Mouse (Mus musculus) heart, embryonic 13.5 days (tissue): ENCODE data around the gene Ubqln5. TPM values are rescaled to one million over a fixed set of nuclear protein-coding genes. Genes with fewer than 3 reads are reported as not detected.

ENCODE experiments used
- ATAC-seq: fragments of 200-750 bp; cut with Nextera tagmentation; 2 replicates; pipeline ENCODE4 v1.8.0; 2017; ENCODE audit warnings: moderate TSS enrichment; ENCODE audit not compliant: insufficient number of reproducible peaks, low FRiP score, low TSS enrichment; ENCODE audit errors: extremely low read depth
- H3K27ac ChIP-seq: fragments of 300-500 bp; sonication (generic); replicated peaks from 2 replicates; pipeline ENCODE4 v1.5.1; 2015; ENCODE audit warnings: moderate library complexity, mild to moderate bottlenecking, inconsistent platforms
- H3K27me3 ChIP-seq: fragments of 300-500 bp; sonication (generic); replicated peaks from 2 replicates; pipeline ENCODE4 v1.6.1; 2015; ENCODE audit warnings: mild to moderate bottlenecking, inconsistent platforms
- H3K36me3 ChIP-seq: fragments of 300-500 bp; sonication (generic); 2 replicates; pipeline ENCODE4 v1.6.1; 2015; ENCODE audit warnings: mild to moderate bottlenecking, inconsistent platforms
- H3K4me1 ChIP-seq: fragments of 300-500 bp; sonication (generic); 2 replicates; pipeline ENCODE4 v1.6.1; 2015; ENCODE audit warnings: inconsistent platforms
- H3K4me2 ChIP-seq: fragments of 300-500 bp; sonication (generic); 2 replicates; pipeline ENCODE4 v1.6.1; 2015; ENCODE audit warnings: inconsistent platforms, mild to moderate bottlenecking, moderate library complexity
- H3K4me3 ChIP-seq: fragments of 300-500 bp; sonication (generic); 2 replicates; pipeline ENCODE4 v1.5.1; 2015; ENCODE audit warnings: moderate library complexity, mild to moderate bottlenecking, inconsistent platforms
- H3K9ac ChIP-seq: fragments of 300-500 bp; sonication (generic); 2 replicates; pipeline ENCODE4 v1.6.1; 2015; ENCODE audit warnings: inconsistent platforms, mild to moderate bottlenecking, moderate library complexity
- H3K9me3 ChIP-seq: fragments of 300-500 bp; sonication (generic); 2 replicates; pipeline ENCODE4 v1.6.1; 2016; ENCODE audit warnings: inconsistent platforms
- WGBS: fragments of 180-500 bp; shearing (Covaris S2); methylation state at CpG from one replicate; pipeline ENCODE4 v1.1.7; 2015; ENCODE audit warnings: mixed read lengths; 5-methylcytosine and 5-hydroxymethylcytosine counted together
- polyA plus RNA-seq: library from polyadenylated mRNA; unstranded; fragments of >200 nt; fragmentation: Nextera tagmentation; extraction: Ambion mirVana; gene quantifications from 2 replicates; pipeline ENCODE4 v1.2.1, GENCODE M21; 2015

Gene Ubqln5
- polyA plus RNA-seq, result not detected in 2 replicates

DNA sequence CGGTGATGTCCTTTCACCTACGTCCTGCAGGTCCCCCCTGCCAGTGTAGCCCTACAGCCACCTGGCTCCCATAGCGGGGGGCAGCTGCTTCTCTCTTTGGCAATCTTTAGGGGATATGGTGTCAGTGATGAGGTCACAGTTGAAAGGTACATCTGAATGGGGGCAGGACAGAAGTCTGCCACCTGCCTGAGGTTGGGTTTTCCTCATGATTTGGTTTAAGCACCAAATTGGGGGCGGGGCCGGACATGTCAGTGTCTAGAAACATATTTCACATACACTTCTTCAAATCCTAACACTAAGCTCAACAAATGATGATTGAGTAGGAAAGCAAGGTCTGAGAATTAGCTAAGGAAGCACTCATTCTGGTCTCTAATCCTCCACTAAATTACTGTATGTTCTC is at the start of gene Ubqln5:
TSS of gene Ubqln5 (minus strand) at position 101 of the 400 bp plus-strand sequence.
- H3K9ac ChIP-seq, result no peak within 1 kb of the TSS
- H3K36me3 ChIP-seq, result no peaks in the 10 kb centered on the region
- whole genome bisulfite sequencing, result 84% methylated on average over 5 of the region's 5 CpGs
- H3K27ac ChIP-seq, result no peak within 1 kb of the TSS
- ATAC-seq, result no peak
- no peak within 1 kb of the TSS for H3K4me3 ChIP-seq
- H3K4me2 ChIP-seq, result no peak within 1 kb of the TSS
- no peaks in the 10 kb centered on the region for H3K27me3 ChIP-seq
- H3K4me1 ChIP-seq, result no peaks in the 10 kb centered on the region
- H3K9me3 ChIP-seq, result no peaks in the 10 kb centered on the region

DNA sequence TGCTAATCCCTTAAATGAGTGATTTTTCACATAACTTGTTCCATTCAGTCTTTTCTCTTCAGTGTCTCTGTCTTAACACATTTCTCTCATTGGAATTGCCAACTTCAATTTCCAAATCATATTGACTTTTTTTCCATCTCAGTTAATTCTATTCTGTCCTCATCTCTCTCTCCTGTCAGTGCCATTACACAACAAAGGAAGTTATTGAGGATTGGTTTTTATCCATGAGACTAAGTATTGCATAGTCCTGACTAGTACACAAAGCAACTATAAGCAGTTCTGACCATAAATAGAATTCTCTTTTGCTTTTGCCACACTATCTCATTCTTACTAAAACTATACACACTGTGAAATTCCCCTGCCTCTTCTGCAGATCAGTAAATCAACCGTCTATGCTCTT is 49.4 kb upstream of the Ubqln5 start:
- ATAC-seq, result no peak
- 74% methylated on average over 1 of the region's 1 CpGs for WGBS
- Histone ChIP-seq H3K4me1 (no peaks in the 10 kb centered on the region), H3K27ac (no peak overlapping the region), H3K9ac (no peak overlapping the region), H3K4me3 (no peak overlapping the region), H3K9me3 (no peaks in the 10 kb centered on the region), H3K27me3 (no peaks in the 10 kb centered on the region), H3K4me2 (no peak overlapping the region), H3K36me3 (no peaks in the 10 kb centered on the region)

DNA sequence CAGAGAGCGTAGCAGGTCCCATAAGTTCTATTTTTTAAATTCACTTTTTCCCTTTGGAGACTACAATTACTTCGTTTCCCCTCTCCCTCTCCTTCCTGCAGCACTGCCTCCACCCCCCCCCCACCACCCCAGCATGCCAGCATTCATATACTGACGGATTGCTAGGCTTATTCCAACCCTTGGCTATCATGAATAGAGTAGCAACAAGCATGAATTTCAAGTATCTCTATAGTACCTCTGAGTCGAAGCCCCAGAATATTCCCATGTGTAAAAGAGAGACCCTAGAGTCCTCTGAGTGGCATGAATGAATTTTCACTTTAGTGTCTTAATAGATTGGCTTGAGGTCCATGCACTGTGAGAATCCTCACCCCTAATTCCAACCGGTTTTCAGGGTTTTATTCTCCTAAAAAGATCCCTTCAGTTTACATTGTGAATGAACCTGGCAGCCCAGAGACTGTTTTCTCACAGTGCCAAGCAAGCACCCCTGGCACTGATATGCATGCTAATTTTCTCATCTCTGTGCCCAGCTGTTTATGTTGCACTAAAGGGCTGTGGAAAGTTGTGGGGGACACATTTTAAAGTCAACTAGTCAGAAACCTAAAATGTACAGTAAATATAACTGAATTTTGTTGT is 48.9 kb upstream of the Ubqln5 start:
- H3K9ac ChIP-seq, result no peak overlapping the region
- 55% methylated on average over 5 of the region's 5 CpGs for WGBS
- no peaks in the 10 kb centered on the region for H3K36me3 ChIP-seq
- no peak for ATAC-seq
- no peak overlapping the region for H3K27ac ChIP-seq
- H3K4me2 ChIP-seq, result no peak overlapping the region
- H3K4me1 ChIP-seq, result no peaks in the 10 kb centered on the region
- H3K4me3 ChIP-seq, result no peak overlapping the region
- no peaks in the 10 kb centered on the region for H3K27me3 ChIP-seq
- H3K9me3 ChIP-seq, result no peaks in the 10 kb centered on the region

DNA sequence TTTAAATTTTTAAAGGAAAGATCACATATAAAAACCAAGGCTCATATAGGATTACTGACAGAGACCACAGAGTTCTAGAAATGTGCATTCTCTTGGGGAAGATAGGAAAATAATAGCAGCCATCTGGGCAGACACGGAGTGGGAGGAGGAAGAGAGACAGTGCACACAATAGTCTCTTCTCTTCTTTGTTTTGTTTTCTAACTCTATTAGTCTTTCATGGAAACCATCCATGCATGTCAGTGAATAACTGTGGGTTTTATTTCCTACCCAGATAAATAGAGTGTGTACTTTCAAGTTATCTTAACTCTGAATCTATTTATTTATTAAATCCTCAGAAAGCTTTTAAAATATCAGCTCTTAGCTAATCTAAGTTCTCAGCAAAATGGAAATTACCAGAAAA is 45.5 kb upstream of the Ubqln5 start:
- Histone ChIP-seq H3K9me3 (no peaks in the 10 kb centered on the region), H3K4me1 (no peaks in the 10 kb centered on the region), H3K36me3 (no peaks in the 10 kb centered on the region), H3K9ac (no peak overlapping the region), H3K4me3 (no peak overlapping the region), H3K4me2 (no peak overlapping the region), H3K27me3 (no peaks in the 10 kb centered on the region), H3K27ac (no peak overlapping the region)
- WGBS, result 71% methylated on average over 1 of the region's 1 CpGs
- ATAC-seq, result no peak

DNA sequence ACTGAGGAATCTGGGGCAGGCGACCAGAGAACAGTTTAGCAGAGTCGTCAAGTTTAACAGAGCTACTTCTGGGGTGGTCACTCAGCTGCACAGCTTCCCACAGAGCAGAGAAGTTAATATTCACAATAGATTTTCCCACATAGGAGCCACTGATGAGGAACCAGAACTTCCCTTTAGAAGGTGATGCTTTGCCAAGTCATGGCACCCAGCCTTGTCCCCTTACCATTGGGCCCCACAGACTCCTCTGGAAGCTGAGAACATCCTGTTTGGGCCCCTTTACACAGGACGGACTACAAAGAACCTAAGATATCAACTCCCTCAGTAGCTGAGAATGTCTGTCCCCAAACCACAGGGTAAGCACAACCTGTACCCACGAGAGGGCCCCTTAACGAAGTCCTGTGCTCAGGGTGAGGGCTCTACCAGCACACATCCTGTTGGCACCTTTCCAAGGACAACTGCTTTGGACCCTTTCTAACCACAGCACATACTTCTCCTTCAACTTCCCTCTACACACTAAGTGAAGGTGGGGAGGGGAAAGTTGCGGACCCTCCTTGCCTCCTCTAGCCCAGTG is 40.1 kb upstream of the Ubqln5 start:
- no peaks in the 10 kb centered on the region for H3K9me3 ChIP-seq
- 60% methylated on average over 6 of the region's 6 CpGs for WGBS
- no peak for ATAC-seq
- no peak overlapping the region for H3K27ac ChIP-seq
- no peaks in the 10 kb centered on the region for H3K36me3 ChIP-seq
- no peak overlapping the region for H3K4me2 ChIP-seq
- H3K27me3 ChIP-seq, result no peaks in the 10 kb centered on the region
- no peak overlapping the region for H3K4me3 ChIP-seq
- H3K9ac ChIP-seq, result no peak overlapping the region
- H3K4me1 ChIP-seq, result no peaks in the 10 kb centered on the region

DNA sequence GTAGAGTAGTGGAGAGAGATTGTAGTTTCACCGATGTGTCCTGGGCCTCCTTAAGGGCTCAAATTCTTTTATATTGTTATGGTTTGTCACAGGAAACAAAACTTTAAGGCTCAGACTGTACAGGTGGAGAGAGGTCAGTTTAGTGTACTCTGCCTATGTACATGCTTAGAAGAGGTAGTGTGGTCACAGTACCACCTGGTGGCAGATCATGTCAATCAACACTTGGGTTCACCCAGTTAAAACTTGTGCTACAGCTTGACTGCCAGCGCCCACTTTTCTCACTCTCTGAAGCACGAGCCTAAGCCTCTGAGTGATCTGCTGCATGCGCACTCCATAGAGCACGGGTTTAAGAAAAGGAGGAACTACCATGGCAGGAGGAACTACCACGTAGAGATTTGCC is 37.5 kb upstream of the Ubqln5 start:
- 75% methylated on average over 6 of the region's 6 CpGs for WGBS
- no peak overlapping the region for H3K9ac ChIP-seq
- H3K27ac ChIP-seq, result no peak overlapping the region
- H3K9me3 ChIP-seq, result no peaks in the 10 kb centered on the region
- H3K4me3 ChIP-seq, result no peak overlapping the region
- no peaks in the 10 kb centered on the region for H3K27me3 ChIP-seq
- no peaks in the 10 kb centered on the region for H3K4me1 ChIP-seq
- no peak for ATAC-seq
- no peak overlapping the region for H3K4me2 ChIP-seq
- no peaks in the 10 kb centered on the region for H3K36me3 ChIP-seq

DNA sequence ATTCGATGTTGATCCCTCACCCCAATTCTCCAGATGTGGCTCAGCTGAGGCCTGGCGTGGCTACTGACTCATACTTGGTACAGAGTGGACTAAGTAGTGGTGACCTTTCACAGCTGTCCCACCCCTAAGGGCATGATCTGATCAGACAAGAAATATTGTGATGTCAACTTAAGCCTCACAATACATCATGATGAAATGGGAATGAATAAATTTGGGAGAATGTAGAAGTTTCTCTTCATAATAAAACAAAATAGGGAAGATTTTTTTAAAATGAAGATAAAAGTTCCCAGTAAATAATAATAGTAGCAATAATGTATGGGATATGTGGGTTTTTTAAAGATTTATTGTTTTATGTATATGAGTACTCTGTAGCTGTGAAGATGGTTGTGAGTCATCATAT is 20.8 kb upstream of the Ubqln5 start, which contains the start of gene Ubqlnl:
TSS of gene Ubqlnl (minus strand) at position 101 of the 400 bp plus-strand sequence.
- no peaks in the 10 kb centered on the region for H3K9me3 ChIP-seq
- no peak for ATAC-seq
- no peaks in the 10 kb centered on the region for H3K4me1 ChIP-seq
- no peak within 1 kb of the TSS for H3K27ac ChIP-seq
- no peak within 1 kb of the TSS for H3K4me2 ChIP-seq
- H3K36me3 ChIP-seq, result no peaks in the 10 kb centered on the region
- no peak within 1 kb of the TSS for H3K9ac ChIP-seq
- no peak within 1 kb of the TSS for H3K4me3 ChIP-seq
- WGBS, result 81% methylated on average over 2 of the region's 2 CpGs
- no peaks in the 10 kb centered on the region for H3K27me3 ChIP-seq

DNA sequence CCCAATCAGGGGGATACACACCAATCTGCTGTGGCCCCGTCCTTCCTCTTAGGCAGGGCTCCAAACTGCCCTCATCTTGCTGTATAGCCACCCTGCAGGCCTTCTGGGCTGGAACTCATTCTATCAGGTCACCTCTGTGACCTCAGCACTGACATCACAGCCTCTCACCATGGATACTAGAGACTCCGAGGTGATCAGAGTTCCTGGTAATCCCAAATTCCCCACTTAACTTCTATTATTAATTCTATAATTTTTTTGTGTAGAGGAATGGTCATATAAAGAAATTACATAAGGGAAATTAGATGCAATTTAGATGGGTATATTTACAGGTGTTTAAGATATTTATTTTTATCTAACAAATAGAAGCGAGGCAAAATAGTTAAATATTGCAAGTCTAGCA is 13.6 kb upstream of the Ubqln5 start, which contains the start of gene Ubqln3:
TSS of gene Ubqln3 (minus strand) at position 101 of the 400 bp plus-strand sequence.
- Histone ChIP-seq H3K27me3 (no peaks in the 10 kb centered on the region), H3K9me3 (no peaks in the 10 kb centered on the region), H3K36me3 (no peaks in the 10 kb centered on the region), H3K27ac (no peak within 1 kb of the TSS), H3K4me1 (no peaks in the 10 kb centered on the region), H3K4me2 (no peak within 1 kb of the TSS), H3K9ac (no peak within 1 kb of the TSS), H3K4me3 (no peak within 1 kb of the TSS)
- 61% methylated on average over 3 of the region's 3 CpGs for WGBS
- no peak for ATAC-seq

DNA sequence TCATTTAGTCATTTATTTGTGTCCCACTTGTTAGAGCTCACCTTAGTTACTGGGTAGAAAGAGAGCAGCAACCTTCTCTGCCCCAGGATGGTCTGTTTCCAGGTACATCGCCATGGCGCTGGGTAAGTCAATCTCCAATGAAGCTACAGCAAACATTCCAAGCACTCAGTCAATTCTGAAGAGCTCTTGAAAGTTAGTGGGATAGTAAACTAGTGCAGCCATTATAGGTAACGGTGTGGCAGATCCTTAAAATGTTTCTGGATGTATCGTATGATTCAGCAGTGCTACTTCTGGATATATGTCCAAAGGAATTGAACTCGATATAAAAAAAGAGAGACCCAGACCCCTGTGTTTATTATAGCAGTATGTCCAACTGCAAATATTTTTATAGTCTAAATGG is 7.7 kb upstream of the Ubqln5 start, which contains the start of gene Olfr643:
TSS of gene Olfr643 (minus strand) at position 101 of the 400 bp plus-strand sequence.
- Histone ChIP-seq H3K27ac (no peak within 1 kb of the TSS), H3K4me3 (no peak within 1 kb of the TSS), H3K9ac (no peak within 1 kb of the TSS), H3K9me3 (no peaks in the 10 kb centered on the region), H3K4me1 (no peaks in the 10 kb centered on the region), H3K36me3 (no peaks in the 10 kb centered on the region), H3K27me3 (no peaks in the 10 kb centered on the region), H3K4me2 (no peak within 1 kb of the TSS)
- ATAC-seq, result no peak
- WGBS, result 80% methylated on average over 5 of the region's 5 CpGs

DNA sequence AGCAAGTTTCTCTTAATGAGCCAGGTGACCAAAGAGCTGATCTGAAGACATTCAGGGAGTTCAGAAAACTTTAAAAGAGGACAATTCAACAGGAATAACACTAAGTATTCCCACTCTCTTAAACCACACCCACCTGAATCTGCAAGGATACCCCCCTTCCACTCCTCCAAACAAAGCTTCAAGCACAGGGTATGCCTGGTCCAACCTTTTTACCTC is 25.0 kb downstream of the Ubqln5 start, which contains the start of gene Olfr646:
TSS of gene Olfr646 (plus strand) at position 117 of the 216 bp plus-strand sequence.
- no peaks in the 10 kb centered on the region for H3K4me1 ChIP-seq
- no peak for ATAC-seq
- no peak within 1 kb of the TSS for H3K27ac ChIP-seq
- no peaks in the 10 kb centered on the region for H3K36me3 ChIP-seq
- H3K4me3 ChIP-seq, result no peak within 1 kb of the TSS
- no peaks in the 10 kb centered on the region for H3K9me3 ChIP-seq
- no peak within 1 kb of the TSS for H3K4me2 ChIP-seq
- no peak within 1 kb of the TSS for H3K9ac ChIP-seq
- H3K27me3 ChIP-seq, result no peaks in the 10 kb centered on the region

DNA sequence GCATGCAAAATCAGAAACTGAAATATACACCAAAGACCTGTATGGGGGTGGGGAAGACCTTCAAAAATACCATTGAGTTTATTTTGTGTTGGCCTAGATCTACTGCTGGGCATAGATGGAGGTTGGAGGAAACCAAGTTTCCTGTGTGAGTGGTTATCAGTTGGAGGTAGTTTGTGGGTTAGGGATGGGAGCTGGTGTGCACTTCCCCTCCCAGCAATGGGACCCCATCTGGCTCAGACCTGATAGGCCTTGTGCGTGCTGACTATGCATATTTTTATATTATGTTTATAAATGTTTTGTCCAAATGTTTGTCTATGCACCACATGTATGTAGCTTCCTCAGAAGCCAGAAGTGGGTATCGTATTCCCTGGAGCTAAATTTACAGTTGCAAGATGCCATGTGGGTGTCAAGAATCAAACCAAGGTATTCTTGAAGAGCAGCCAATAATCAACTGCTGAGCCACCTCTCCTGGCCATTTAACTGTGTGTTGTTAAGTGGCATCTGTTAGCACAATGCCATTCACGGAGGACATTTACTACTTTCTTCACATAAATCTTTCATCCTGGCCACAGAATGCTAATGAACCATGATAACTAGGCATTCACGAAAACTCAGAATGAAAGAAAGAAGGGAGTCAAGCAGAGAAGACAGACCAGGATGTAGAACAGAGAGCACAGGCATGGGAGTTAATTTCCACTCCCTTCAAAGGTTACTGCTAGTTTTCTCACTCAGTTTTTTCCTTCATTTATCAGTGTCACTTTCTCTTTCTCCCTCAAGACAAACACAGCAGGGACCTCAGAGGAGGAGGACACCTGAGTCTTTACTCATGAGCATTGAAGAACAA is 25.5 kb downstream of the Ubqln5 start:
- no peak overlapping the region for H3K4me2 ChIP-seq
- H3K9me3 ChIP-seq, result no peaks in the 10 kb centered on the region
- H3K4me1 ChIP-seq, result no peaks in the 10 kb centered on the region
- H3K4me3 ChIP-seq, result no peak overlapping the region
- no peaks in the 10 kb centered on the region for H3K27me3 ChIP-seq
- ATAC-seq, result no peak
- H3K27ac ChIP-seq, result no peak overlapping the region
- no peaks in the 10 kb centered on the region for H3K36me3 ChIP-seq
- 62% methylated on average over 4 of the region's 4 CpGs for WGBS
- H3K9ac ChIP-seq, result no peak overlapping the region
